Mouse (Mus musculus): ENCODE measurements around the gene Irf9. TPM values are rescaled to one million over a fixed set of nuclear protein-coding genes. Genes with fewer than 3 reads are reported as not detected.

Gene Irf9
- polyA plus RNA-seq, 1 experiment, result 77.7 TPM

DNA sequence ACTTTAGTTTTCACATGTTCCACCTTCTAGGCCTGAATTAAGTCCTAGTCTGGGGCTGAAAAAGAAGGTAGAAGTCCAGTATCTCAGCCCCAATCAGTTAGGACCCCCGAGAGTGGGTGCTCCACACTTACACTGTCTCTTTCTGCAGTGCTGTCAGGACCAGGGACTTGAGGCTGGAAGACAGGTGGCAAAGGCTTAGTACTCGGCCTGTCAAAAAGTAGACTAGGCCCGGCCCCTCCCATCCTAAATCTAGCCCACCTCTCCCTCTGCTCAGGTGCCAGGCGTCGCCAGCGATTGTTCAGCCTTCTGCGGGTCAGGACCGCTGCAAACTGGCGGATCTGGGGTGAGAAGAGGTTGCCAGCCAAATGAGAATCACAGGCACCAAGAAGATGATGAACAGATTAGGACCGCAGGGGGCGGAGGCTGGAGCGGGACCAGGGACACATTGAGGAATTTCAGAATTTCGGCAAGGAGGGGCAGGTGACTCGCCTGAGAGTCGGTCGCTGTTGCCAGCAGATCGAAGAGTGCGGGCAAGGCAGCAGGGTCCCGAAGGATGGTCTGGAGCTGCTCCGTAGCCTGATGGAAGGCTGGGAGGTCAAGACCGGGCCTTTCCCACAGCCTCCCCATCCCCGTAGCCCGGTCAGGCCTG lies 31.6 kb downstream of the Irf9 start:
- Histone ChIP-seq H3K27ac (ENCODE audit: insufficient read depth, low read depth, low read length) (peak overlapping the region; percentile 24; the same call in 1 of the 2 replicates), H3K4me3 (ENCODE audit: insufficient read depth, low read length) (peak overlapping the region; percentile 83), H3K4me1 (ENCODE audit: control insufficient read depth, insufficient read depth, low read length) (peaks cover 5% of the 10 kb centered on the region; the same call in 1 of the 2 replicates)
- TF ChIP-seq CTCF (IDR thresholded peaks at IDR 0.05; ENCODE audit: low read depth, low read length), result no peak; the same call in 1 of the 2 replicates
- TF ChIP-seq POLR2A (IDR thresholded peaks at IDR 0.05; ENCODE audit: borderline replicate concordance, low read depth, low read length), result no peak

DNA sequence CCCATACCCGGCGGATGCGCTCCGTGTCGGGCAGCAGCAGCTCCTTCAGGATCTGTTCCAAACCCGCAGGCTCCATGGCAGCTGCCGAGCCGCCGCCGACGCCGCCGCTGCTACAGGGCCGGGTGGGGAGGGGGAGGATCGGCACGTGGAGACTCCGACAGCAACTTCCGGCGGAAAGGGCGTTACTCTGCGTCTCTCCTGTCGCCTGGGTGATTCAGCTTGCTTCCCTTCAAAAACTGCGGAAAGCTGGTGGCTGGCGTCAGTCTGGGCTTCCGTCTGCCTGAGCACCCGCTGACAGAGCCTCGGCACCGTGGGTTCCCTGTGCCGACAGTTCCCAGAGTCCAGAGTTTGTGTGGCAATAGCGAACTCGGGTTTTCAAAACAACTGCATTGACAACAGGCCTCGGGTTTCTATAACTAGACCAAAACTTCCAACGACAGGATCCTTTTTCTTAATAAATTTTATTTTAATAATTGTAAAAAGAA lies 32.2 kb downstream of the Irf9 start, which contains the start of gene Ipo4:
Gene Ipo4, minus strand, starts transcription at position 435 of the 485 bp plus-strand sequence.
- no peak for TF ChIP-seq POLR2A (IDR thresholded peaks at IDR 0.05; ENCODE audit: borderline replicate concordance, low read depth, low read length)
- TF ChIP-seq CTCF (IDR thresholded peaks at IDR 0.05; ENCODE audit: low read depth, low read length), result no peak
- H3K27ac ChIP-seq (ENCODE audit: insufficient read depth, low read depth, low read length), result peak within 1 kb of the TSS; percentile 24; the same call in 1 of the 2 replicates
- H3K4me1 ChIP-seq (ENCODE audit: control insufficient read depth, insufficient read depth, low read length), result peaks cover 5% of the 10 kb centered on the region; the same call in 1 of the 2 replicates
- peak within 1 kb of the TSS; percentile 83 for H3K4me3 ChIP-seq (ENCODE audit: insufficient read depth, low read length)

DNA sequence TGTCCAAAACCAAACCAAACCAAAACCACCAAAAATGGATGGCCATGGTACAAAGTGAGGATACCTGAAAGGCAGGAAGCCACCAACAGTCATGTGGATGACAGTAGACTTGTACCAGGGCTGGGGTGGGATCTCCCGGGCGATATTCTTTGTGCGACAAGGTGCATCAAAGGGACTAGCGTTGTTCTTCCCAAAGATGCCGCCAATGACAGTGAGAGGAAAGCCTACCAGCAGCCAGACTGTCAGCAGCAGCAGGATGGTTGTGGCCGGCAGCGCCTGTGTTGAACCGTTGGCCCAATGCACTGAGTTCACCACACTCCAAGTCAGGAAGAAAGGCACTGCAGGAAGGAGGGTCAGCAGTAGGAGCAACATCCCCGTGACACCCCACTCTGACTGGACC lies 34.4 kb downstream of the Irf9 start, which contains the start of gene Gm49378:
Gene Gm49378, minus strand, starts transcription at position 101 of the 400 bp plus-strand sequence.
- Histone ChIP-seq H3K4me3 (ENCODE audit: insufficient read depth, low read length) (no peak within 1 kb of the TSS), H3K4me1 (ENCODE audit: control insufficient read depth, insufficient read depth, low read length) (peaks cover 8% of the 10 kb centered on the region), H3K27ac (ENCODE audit: insufficient read depth, low read depth, low read length) (no peak within 1 kb of the TSS)
- no peak for TF ChIP-seq POLR2A (IDR thresholded peaks at IDR 0.05; ENCODE audit: borderline replicate concordance, low read depth, low read length)

DNA sequence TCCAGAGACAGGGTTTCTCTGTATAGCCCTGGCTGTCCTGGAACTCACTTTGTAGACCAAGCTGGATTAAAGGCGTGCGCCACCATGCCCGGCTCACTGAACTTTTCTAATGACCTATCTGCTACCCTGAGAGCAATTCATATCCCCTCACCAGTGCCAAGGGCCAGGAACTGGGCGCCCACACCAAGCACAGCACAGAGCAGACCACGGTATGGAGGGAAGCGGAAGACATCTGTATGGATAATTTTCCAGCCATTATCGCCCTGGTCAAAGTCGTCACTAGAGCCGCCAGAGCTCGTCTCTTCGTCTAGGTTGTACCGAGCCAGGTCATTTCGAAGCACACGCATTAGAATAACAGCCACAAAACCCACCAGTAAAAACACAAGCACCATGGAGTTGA lies 37.4 kb downstream of the Irf9 start:
- Histone ChIP-seq H3K4me1 (ENCODE audit: control insufficient read depth, insufficient read depth, low read length) (peaks cover 13% of the 10 kb centered on the region), H3K4me3 (ENCODE audit: insufficient read depth, low read length) (no peak overlapping the region), H3K27ac (ENCODE audit: insufficient read depth, low read depth, low read length) (no peak overlapping the region)
- TF ChIP-seq POLR2A (IDR thresholded peaks at IDR 0.05; ENCODE audit: borderline replicate concordance, low read depth, low read length) (no peak), CTCF (IDR thresholded peaks at IDR 0.05; ENCODE audit: low read depth, low read length) (no peak)

DNA sequence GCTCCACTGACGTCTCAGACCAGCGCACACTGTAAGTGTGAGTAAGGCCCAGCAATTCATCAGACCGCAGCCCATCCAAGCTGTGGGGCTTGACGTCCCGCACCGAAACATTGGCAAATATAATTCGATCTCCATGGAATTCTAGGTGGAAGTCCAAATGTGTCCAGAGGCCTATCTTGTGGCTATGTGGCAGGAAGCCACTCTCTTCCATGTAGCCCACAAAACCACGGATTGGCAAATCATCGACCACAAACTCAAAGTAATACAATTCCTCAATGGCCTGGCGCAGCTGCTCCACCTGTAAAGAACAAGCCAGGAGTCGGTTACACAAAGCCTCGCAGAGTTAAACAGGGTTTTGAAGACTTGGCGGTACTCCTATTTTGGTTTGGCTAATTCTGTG lies 37.9 kb downstream of the Irf9 start:
- Histone ChIP-seq H3K4me3 (ENCODE audit: insufficient read depth, low read length) (no peak overlapping the region), H3K27ac (ENCODE audit: insufficient read depth, low read depth, low read length) (no peak overlapping the region), H3K4me1 (ENCODE audit: control insufficient read depth, insufficient read depth, low read length) (peaks cover 13% of the 10 kb centered on the region)
- TF ChIP-seq POLR2A (IDR thresholded peaks at IDR 0.05; ENCODE audit: borderline replicate concordance, low read depth, low read length) (no peak), CTCF (IDR thresholded peaks at IDR 0.05; ENCODE audit: low read depth, low read length) (no peak)

DNA sequence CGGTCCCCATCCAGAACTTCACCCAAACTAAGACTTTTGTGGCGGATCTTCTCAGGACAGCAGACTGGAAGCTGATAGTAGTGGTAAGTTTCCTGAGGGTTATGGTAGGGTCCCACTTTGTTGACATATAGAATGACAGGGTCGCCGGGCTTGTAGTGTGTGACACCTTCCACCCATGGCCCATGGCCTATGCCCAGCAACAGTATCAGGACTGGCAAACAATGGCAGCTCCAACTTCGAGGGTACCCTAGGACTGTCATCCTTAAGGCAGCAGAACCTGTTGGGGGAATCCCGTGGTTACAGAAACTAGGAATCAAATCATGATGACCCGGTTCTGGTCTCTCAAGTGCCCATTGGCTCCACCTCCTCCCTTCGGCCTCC lies 39.3 kb downstream of the Irf9 start:
- TF ChIP-seq CTCF (IDR thresholded peaks at IDR 0.05; ENCODE audit: low read depth, low read length) (no peak), POLR2A (IDR thresholded peaks at IDR 0.05; ENCODE audit: borderline replicate concordance, low read depth, low read length) (no peak)
- Histone ChIP-seq H3K27ac (ENCODE audit: insufficient read depth, low read depth, low read length) (0 out of 2 replicates have a peak overlapping the region, but pooled peaks have one; percentile 89), H3K4me3 (ENCODE audit: insufficient read depth, low read length) (peak overlapping the region; percentile 83), H3K4me1 (ENCODE audit: control insufficient read depth, insufficient read depth, low read length) (peaks cover 25% of the 10 kb centered on the region)

DNA sequence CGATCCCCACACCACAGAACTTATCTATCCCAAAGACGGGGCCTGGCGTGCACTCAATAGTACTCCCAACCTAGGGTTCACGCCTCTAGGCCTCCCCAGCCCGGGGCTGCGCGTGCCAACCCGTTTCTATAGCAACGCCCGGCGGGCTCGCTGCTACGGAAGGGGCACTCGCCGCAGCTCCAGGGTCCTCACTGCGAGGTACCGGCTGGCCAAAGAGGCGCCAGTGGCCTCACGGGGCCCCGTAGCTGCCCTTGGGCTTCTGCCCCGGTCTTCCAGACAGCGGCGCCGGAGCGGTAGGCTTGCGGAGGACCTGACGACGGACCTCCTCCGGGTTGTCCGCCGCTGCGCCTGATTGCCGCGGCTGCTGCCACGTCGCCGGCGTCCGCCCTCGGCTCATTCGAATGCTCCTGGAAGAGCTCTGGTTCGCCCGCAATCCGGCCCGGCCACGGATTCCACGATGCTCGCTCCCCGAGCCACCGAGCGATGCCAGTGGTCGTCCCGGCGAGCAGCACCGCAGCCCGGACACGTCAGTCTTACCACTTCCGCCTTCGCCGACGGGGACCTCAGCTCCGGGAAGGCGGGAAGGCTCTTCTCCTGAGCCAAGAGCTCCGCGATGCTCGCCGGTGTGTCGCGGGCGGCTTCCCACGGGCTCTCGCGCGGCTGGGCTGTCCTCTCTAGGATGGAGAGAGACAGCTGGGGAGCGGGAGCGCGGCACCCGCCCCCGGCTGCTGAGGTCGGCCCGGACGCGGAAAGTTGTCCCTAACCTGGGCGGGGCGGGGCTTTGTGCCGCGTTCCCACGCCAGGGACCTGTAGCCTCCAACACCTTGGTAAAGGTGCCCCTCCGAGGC lies 39.9 kb downstream of the Irf9 start, which contains the start of gene Tm9sf1:
Gene Tm9sf1, minus strand, starts transcription at position 747 of the 848 bp plus-strand sequence.
- TF ChIP-seq CTCF (IDR thresholded peaks at IDR 0.05; ENCODE audit: low read depth, low read length) (no peak), POLR2A (IDR thresholded peaks at IDR 0.05; ENCODE audit: borderline replicate concordance, low read depth, low read length) (0 out of 2 replicates have a peak, but pooled peaks have one; percentile 4)
- Histone ChIP-seq H3K4me3 (ENCODE audit: insufficient read depth, low read length) (peak within 1 kb of the TSS; percentile 83), H3K4me1 (ENCODE audit: control insufficient read depth, insufficient read depth, low read length) (peaks cover 26% of the 10 kb centered on the region), H3K27ac (ENCODE audit: insufficient read depth, low read depth, low read length) (peak within 1 kb of the TSS; percentile 89)

DNA sequence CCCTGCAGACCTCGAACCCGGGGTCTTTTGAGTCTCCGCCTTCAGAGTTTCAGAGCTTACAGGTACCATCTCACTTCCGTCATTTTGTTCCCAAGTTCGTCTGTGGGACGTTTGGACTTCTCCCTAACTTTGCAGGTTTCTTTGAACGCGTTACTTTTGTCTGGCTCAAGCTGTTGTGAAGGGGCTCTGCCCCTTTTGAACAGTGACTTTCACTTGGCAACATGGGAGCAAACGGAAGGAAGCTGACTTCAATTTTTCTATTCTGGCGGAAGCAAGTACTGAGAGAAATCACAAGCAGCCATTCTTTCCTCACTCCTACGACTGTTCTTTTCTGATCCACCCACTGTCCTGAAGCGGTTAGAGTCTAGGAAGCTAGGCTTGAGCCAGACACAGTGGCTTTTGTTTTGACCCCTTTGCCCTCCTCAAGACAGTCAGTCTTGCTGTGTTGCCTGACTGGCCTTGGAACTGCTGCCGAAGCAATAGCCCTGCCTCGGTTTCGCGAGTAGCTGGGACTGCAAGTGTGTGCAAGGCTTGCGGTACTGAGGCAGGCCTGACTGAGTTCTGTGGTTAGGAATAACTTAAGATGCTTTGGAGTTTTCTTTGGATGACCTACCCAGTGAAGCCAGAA lies 41.0 kb downstream of the Irf9 start:
- TF ChIP-seq POLR2A (IDR thresholded peaks at IDR 0.05; ENCODE audit: borderline replicate concordance, low read depth, low read length), result no peak
- TF ChIP-seq CTCF (IDR thresholded peaks at IDR 0.05; ENCODE audit: low read depth, low read length), result no peak
- Histone ChIP-seq H3K4me1 (ENCODE audit: control insufficient read depth, insufficient read depth, low read length) (peaks cover 29% of the 10 kb centered on the region), H3K4me3 (ENCODE audit: insufficient read depth, low read length) (peak overlapping the region; percentile 83), H3K27ac (ENCODE audit: insufficient read depth, low read depth, low read length) (peak overlapping the region; percentile 76)

DNA sequence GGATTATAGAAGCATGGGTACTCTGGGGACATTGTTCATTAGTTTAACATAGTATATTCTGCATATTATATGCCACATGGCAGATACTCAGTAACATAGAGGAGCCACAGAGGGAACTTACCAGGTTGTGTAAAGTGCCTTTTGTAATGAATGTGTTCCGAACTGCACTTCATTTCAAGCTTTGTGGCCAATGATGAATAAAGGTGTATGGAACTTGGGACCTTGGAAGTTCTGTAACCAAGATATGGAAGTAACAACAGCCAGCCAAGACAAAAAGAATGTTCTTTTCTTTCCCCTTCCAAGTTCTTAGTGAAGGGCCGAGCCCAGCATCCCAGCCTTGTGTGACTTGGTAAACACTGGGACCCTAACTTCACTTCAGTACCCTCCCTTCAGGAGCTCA lies 46.5 kb downstream of the Irf9 start, which contains the start of gene Tssk4:
Gene Tssk4, plus strand, starts transcription at position 301 of the 400 bp plus-strand sequence.
- TF ChIP-seq CTCF (IDR thresholded peaks at IDR 0.05; ENCODE audit: low read depth, low read length) (no peak), POLR2A (IDR thresholded peaks at IDR 0.05; ENCODE audit: borderline replicate concordance, low read depth, low read length) (no peak)
- H3K27ac ChIP-seq (ENCODE audit: insufficient read depth, low read depth, low read length), result no peak within 1 kb of the TSS
- peaks cover 25% of the 10 kb centered on the region for H3K4me1 ChIP-seq (ENCODE audit: control insufficient read depth, insufficient read depth, low read length)
- no peak within 1 kb of the TSS for H3K4me3 ChIP-seq (ENCODE audit: insufficient read depth, low read length)

Data from bone marrow macrophage, adult 2 months (primary cell).